Mouse (Mus musculus) urinary bladder, adult 2 months (tissue): Measurements from ENCODE around the gene Adat2. TPM values are rescaled to one million over a fixed set of nuclear protein-coding genes. Genes with fewer than 3 reads are reported as not detected.

ENCODE experiments used
- DNase-seq: peaks from one replicate; pipeline ENCODE4 v3.0.0; 2022; ENCODE audit warnings: low spot score
- polyA plus RNA-seq: library from polyadenylated mRNA; depleted of rRNA; stranded (reverse); fragments of >200 nt; gene quantifications from 2 replicates; pipeline ENCODE4 v1.2.3, GENCODE M21; 2012; rRNA removed

Gene Adat2
- 7.9 and 8.2 TPM in 2 replicates for polyA plus RNA-seq

GRCm38 (mm10) chr10:13552646-13553497 is at the start of gene Adat2, which contains the start of gene Pex3:
Gene Adat2 (plus strand): TSS chr10:13552894.
Gene Pex3 (minus strand): TSS chr10:13553142.
- DNase-seq: peak; percentile 91

GRCm38 (mm10) chr10:13521857-13522256 is 30.8 kb upstream of the Adat2 start:
- DNase-seq: no peak

GRCm38 (mm10) chr10:13528155-13528554 is 24.5 kb upstream of the Adat2 start:
- no peak for DNase-seq

GRCm38 (mm10) chr10:13534751-13535150 is 17.9 kb upstream of the Adat2 start:
- DNase-seq: no peak

GRCm38 (mm10) chr10:13536706-13537105 is 16.0 kb upstream of the Adat2 start:
- no peak for DNase-seq

- no peak for DNase-seq
These were observed 12.8 kb upstream of the Adat2 start for GRCm38 (mm10) chr10:13539769-13540333.

GRCm38 (mm10) chr10:13541721-13542120 is 11.0 kb upstream of the Adat2 start:
- DNase-seq: no peak

GRCm38 (mm10) chr10:13553498-13553985 is 848 bp downstream of the Adat2 start:
- DNase-seq: no peak

- no peak for DNase-seq
These were observed 1.6 kb downstream of the Adat2 start for GRCm38 (mm10) chr10:13554316-13554715.

- DNase-seq: no peak
These were observed 7.5 kb downstream of the Adat2 start for GRCm38 (mm10) chr10:13560014-13560674.

GRCm38 (mm10) chr10:13564364-13565079 is 11.8 kb downstream of the Adat2 start:
- peak; percentile 56 for DNase-seq

GRCm38 (mm10) chr10:13565080-13565448 is 12.4 kb downstream of the Adat2 start:
- no peak for DNase-seq

- no peak for DNase-seq
These were observed 13.7 kb downstream of the Adat2 start for GRCm38 (mm10) chr10:13566393-13566792.

GRCm38 (mm10) chr10:13569818-13570217 is 17.1 kb downstream of the Adat2 start:
- no peak for DNase-seq

- DNase-seq: no peak
These were observed 18.2 kb downstream of the Adat2 start for GRCm38 (mm10) chr10:13570697-13571538.

GRCm38 (mm10) chr10:13572003-13572402 is 19.3 kb downstream of the Adat2 start:
- no peak for DNase-seq

- no peak for DNase-seq
These were observed 19.7 kb downstream of the Adat2 start for GRCm38 (mm10) chr10:13572410-13572809.

GRCm38 (mm10) chr10:13577123-13577522 is 24.4 kb downstream of the Adat2 start:
- no peak for DNase-seq

- DNase-seq: no peak
These were observed 35.2 kb downstream of the Adat2 start for GRCm38 (mm10) chr10:13587914-13588313.

- DNase-seq: no peak
These were observed 39.5 kb downstream of the Adat2 start for GRCm38 (mm10) chr10:13592196-13592595.

GRCm38 (mm10) chr10:13593529-13593928 is 40.8 kb downstream of the Adat2 start:
- DNase-seq: no peak
